Mouse (Mus musculus) cerebellum, adult 11 months (tissue): ENCODE results near the gene Fdxacb1.
A peak's percentile ranks its signal among the peaks of the same experiment; 100 is the strongest.

ENCODE experiments used
- DNase-seq: peaks from one replicate; pipeline ENCODE4 v3.0.0; 2022

The Fdxacb1 gene

DNA sequence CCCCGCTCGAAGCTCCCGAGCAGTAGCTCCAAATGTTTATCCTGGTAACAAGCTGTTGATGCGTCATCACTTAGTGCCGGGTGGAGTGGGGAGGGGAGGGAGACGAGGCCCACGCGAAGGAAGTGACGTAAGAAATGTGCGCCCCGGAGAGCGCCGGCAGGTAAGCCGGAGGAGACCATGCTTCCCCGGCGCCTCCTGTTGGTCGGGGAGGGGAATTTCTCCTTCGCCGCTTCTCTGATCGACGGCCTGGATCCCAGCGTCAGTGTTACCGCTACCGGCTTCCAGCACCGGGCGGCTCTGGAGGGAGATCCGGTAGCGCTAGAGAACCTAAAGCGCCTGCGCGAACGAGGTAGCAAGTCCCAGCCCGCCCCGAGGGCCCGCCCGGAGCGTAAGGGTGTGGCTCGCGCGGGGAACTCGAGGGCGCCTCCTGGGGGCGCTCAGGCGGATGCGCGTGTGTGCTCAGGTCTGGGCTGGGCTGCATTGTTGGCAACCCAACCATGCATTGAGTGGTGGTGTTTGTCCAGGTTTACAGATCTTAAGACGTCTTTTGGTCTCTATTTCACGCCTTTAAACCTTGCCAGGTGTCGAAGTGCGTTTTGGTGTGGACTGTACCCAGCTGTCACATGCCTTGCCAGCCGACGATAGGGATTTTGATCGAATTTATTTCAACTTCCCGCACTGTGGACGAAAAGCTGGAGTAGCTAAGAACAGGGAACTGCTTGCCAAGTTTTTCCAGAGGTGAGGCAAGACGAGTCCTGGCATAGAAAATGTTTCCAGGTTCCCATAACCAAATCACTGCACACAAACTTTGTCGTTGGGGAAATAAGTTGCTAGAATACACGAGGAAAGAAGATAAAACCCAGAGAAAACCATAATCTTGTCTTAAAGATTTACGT is at the start of gene Fdxacb1:
TSS of gene Fdxacb1 (plus strand) at position 130 of the 896 bp plus-strand sequence.
- peak; percentile 98 for DNase-seq

DNA sequence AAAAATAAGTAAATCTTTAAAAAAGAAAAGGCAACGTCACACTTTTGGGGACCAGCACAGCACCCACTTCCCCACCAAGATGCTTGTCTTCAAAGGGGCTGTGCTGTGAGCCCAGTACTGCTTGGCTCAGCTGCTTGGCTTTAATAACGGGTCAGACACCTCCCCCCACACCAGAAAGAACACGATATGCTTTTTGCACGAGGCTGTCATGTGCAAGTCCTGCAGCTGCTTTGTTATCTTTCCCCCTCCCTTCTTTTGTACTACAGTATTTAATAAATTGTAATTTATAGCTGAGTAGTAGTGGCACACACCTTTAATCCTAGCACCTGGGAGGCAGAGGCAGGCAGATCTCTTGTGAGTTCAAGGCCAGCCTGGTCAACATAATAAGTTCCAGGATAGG is 49.2 kb upstream of the Fdxacb1 start:
- no peak for DNase-seq

DNA sequence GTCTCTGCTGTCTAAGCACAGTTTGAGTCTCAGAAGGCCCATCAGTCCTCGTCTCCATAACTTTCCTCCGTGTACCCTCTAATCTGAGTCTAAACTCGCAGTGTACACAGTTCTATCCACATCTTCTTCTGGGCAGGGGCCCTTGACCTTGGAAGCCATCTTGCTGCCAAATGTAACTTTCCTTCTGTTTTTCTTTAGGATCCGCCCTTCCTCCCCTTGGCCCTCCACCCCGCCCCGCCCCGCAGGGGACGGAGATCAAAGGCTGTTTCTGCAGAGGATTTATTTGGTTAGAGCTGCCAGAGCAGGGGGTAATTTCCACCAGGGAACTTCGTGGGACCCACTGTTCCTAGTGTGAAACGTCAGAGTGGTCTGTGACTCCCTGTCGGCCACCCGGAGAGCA is 47.0 kb upstream of the Fdxacb1 start:
- DNase-seq = no peak

DNA sequence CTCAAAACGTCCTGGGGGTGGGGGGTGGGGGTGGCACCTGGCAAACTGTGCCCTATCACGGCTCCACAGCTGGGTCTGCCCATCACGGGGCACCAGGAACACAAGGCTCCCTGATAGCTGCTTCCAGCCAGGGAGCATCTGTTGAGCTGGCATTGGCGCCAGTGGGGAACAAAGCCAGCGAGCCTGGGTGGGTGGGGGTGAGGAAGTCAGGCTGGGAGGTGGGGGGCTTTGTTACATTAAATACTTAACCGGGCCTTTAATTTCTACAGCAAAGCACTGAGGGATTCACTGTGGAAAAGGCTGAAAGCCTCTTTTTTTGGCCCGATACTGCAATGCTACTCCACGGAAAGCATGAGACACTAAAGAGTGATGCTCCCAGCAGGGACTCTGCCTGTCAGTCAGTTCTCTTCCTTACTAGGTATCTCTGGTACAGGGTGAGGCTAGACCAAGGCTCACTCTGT is 45.6 kb upstream of the Fdxacb1 start:
- DNase-seq = no peak

DNA sequence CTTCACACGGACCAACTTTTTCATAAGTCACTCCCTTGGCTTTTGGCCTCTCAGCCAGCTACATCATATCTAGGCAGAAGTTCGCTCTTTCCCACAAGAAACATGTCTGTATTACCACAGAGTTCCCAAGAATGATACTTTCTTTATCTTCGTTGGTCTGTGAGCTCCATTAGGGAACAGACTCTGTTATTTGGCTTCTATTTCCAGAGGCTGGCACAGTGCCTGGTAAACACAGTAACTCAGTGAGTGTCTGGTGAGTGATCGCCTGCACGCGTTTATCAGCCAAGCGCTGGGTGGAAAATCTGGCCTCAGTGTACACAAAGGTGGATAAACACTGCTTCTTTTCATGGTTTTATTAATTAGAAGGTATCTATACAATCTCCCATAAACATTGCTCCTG is 44.6 kb upstream of the Fdxacb1 start:
- peak; percentile 83 for DNase-seq

DNA sequence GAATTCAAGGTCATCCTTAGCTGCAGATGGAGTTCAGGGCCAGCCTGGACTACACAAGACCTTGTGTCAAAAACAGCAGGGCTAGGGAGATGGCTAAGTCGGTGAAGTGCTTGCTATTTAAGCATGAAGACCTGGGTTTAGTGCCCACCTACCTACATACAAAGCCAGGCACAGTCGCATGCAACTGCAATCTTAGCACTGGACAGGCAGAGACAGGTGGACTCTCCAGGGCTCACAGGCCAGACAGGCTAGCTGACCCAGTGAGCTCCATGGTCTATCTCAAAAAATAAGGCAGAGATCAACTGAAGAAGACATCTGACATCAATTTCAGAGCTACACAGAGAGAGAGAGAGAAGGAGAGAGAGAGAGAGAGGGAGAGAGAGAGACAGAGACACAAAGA is 43.9 kb upstream of the Fdxacb1 start:
- DNase-seq = no peak

DNA sequence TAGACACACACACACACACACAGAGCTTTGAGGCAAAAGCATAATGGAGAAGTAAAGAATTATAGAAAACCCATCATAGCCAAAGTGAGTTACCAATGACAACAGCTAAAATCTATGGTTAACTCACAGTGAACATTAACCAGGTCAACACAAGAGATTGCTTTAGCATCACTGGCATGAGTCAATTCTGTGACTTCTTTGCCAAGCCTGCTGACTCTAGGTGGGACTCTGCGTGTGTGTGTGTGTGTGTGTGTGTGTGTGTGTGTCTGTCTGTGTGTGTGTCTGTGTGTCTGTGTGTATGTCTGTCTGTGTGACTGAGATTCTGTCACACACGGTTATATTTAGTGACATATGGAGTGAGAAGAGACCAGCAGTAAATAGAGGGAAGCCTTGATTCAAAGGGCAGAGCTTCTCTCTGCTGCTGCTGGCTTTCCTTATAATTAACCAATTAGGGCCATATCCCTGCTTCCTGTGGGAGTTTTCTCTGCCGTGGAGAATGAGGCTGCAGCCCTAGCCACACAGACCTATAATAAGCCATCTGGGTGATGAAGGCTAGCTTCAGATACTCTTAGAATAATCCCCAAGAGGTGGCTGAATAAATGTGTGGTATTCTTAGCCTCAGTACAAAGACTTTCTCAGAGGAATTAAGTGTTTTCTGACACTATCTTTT is 43.2 kb upstream of the Fdxacb1 start:
- no peak for DNase-seq

DNA sequence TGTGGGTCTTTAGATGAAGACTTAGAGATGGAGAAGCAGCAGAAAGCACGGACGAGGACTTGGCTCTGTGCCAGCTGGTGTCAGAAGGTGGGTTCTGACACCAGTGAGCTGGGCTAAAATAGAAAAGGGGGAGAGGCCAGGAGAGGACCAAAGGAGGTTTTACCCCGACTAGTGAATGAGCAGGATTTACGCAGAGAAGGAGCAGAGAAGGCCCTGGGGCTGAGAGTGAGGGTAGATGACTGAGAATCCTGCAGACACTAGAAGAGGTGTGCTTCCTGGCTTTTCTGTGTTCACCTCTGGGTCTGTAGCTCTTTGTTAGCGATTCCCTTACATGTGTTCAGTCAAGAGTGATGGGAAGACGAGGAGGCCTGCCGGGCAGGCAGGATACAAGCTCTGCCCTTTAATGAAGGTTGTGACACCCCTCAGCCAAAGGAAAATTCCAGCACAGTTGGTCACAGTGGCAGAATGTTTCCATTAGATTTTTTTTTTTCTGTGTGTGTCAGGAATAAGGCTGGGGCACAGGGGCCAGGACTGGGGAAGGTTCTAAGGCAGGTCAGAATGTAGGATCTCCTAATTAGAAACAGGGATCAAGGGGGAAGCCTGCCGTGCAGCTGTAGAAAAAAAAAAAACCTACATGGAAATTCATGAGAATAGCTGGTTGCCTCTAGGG is 42.0 kb upstream of the Fdxacb1 start:
- DNase-seq = no peak

DNA sequence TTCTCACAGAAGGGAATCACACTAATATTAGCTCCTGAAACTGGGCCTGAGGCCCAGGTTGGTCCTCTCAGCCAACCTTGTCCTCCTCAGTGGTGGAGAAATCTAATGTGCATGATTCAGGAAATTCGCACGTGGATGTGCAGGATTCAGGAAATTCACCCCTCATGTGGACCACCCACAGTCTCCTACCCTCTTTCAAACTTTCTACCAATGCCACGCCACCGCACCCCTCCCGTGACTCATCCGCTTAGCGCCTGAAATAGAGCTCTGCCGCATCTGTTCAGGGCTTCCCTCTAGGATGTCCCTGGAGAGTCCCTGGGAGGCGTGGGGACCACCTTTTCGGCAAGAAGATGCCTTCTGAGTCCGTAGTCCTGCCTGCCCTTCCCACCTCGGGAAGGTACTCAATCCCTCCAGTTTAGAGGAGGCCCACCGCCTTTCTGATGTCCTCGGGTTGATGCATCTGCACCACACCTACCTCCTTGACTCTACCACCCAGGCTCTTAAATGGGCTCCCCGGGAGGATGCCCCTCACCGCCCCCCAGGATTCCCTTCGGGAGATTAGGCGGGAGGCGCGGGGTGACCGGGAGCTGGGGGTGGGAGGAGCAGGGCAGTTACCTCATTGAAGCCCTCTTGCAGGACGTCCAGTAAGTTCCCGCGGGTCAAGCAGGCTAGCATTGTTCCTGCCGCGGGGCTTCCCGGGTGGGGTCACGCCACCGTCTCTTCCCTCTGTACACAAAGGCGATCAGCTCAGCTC is 40.7 kb upstream of the Fdxacb1 start:
- peak; percentile 53 for DNase-seq

DNA sequence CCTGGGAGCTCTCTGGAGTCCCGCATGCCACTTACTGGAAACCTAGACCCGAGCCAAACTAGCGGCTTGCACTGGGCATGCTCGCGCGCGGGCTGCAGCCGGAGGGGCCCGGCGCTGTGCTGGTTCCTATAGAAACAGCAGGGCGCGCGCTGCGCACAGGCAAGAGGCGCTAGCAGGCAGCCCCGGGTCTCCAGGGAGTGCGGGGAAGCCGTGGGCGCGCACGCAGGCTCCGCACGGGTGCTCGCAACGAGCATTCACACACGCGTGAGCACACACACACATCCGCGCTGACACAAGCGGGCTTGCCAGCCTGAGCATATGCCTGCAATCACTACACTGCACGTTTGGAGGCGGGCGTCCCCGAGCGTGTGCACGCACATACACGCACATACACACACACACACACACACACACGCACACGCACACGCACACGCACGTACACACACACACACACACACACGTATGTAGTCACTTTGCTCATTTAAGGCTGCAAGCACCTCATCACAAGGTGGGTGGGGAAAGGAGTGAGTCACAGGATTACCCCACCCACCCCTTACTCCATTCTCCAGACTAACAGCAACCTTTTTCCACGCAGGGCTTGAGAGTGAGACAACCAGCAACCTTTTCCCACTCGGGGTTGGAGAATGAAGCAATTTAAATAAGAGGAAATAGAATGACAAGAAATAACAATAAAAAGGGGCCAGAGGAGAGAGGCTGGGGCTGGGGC is 39.9 kb upstream of the Fdxacb1 start:
- peak; percentile 79 for DNase-seq

DNA sequence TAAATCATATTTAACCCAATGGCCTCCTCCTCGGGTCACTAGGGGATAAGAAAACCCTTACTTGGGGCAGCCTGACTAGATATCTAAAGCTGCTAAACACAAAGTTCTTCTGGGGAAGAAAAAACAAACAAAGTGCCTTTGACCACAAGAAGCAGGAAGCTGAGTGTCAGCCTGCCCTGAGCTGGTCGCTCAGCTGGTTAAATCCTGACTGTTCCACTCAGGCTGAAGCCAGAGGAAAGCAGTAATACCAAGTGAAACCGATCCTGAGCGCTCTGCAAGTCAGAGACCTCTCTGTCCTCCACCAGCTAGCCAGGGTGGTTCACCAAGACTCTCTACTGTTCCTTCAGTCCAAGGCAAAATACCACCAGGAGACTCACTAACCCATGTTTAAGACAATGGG is 38.4 kb upstream of the Fdxacb1 start:
- DNase-seq = no peak

DNA sequence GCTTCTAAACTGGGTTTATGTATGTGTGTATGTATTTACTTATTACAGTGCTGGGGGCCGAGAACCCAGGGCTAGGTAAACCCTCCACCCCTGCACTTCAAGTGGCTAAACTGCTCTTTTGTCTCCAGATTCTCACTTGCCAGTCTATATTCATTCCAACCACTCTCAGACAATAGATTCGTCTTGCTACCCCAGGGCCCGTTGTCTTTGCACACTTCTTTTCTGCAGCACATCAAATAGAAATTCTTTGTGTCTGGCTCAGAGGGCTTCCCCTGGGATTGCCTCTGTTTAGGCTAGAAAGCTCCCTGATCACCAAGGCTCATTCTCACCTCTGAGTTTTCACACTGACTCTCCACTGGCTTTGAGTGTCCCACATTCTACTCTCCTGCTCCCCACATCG is 35.5 kb upstream of the Fdxacb1 start:
- no peak for DNase-seq

DNA sequence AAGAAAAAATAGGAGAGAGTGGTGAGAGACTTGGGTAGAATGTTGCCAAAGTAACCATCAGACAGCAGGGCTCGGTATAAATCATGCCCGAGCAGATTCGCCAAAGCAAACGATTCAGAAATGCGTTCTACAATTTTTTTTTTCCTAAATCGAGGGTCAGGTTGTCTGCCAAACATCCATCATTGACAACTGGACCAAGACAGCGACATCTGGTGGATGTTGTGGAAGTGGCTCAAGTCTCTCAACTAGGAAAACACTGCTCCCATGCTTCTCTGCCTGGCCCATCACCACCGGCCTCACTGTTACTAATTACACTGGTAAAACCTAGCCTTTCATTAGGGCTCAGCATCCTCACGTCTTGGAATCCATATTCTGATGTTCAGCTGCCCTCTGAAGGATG is 33.0 kb upstream of the Fdxacb1 start:
- peak; percentile 63 for DNase-seq

DNA sequence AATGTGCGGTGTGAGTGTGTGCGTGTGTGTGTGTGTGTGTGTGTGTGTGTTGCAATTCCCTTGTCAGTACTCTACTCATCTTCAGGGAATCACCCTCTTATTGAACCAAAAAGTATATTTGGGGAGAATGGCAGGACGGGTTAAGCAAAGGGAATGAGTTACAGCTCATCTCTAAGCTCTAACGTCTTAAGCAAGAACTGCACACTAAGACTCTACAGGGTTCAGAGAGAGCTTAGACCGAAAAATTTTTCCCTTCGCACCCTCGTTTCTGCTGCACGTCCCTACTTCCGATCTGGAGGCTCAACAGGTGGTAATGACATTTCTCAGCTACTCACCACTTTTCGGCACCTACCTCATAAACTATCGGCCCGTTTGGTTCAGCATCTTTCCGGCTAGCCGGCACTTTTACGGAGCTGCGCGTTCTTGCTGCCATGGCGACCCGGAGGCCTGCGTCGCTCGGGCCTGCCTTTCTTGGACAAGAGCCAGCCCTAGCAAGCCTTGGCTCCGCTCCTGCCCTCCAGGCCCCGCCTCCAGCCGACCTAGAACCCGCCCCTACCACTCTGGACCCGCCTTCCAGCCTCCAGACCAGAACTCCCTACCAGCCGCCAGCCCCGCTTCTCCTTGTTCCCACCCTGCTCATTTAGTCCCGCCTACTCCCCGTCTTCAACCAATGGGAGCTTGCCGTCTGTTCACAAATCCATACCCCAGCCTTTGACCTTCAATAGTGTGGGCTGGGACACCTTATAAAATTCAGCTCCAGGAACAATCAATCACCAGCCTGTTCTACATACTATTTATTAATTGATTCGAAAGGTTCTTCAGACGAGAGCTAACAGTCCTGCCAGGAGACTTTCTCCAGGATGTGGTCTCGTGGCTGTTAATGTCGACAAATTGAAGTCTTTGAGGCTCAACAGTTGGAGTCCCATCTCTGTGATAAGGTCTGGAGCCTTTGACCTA is 28.8 kb upstream of the Fdxacb1 start, which contains the start of gene Dixdc1:
TSS of gene Dixdc1 (minus strand) at position 604 of the 957 bp plus-strand sequence.
- DNase-seq = peak; percentile 81

DNA sequence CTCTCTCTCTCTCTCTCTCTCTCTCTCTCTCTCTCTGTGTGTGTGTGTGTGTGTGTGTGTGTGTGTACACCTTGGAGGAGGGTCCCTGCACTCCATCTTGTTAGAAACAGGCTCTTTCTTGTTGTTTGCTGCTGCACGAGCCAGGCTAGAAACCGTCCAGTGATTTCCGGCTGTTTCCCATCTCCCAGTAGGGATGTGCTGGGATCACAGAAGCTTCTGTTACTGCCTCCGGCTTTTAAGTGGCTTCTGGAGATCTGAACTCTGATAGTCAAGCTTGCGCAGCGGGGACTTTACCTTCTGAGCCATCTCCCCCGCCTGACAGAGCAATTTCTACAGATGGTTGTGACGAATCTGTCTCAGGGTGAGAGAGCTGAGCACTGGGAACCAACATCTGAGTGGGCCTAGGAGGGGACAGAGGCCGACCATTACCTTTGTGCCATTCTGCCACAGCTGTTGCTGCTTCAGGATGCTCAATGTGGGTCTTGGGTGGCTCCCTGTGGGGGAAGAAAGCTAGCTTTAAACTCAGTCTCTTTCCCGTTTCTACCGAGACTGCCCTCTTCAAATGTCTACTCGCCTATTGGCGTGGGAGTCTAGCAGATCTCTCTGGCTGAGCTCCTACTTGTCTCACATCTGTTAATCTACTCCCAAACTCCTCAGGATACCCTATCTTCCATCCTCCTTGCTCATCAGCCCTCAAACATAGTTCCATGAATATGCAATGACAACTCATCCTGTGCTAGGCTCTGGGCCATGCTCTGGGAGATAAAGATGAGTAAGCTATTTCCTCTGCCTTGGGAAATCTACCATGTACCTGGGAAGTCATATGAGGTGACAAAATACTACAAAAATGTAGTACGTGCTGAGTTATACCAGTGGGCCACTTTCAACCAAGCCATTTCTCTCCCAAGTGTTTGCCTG is 26.9 kb upstream of the Fdxacb1 start:
- no peak for DNase-seq

DNA sequence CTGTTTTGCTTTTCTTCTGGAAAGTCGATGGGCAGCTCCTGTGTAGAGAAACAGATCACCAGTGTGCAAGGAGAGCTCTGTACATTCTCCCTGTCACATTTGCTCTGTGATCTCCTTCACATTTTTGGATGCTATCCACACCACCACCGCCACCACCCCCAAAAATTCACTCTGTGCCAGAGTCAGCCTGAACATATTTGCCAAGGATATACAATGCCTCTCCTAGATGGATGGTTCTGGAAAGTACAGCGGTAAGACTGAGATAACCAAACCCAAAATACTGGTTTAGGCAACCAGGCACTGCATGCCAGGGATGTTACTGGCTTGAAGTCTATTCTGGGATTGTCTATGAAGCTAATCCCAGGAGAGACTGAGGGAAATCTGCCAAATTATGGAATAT is 25.8 kb upstream of the Fdxacb1 start:
- no peak for DNase-seq

DNA sequence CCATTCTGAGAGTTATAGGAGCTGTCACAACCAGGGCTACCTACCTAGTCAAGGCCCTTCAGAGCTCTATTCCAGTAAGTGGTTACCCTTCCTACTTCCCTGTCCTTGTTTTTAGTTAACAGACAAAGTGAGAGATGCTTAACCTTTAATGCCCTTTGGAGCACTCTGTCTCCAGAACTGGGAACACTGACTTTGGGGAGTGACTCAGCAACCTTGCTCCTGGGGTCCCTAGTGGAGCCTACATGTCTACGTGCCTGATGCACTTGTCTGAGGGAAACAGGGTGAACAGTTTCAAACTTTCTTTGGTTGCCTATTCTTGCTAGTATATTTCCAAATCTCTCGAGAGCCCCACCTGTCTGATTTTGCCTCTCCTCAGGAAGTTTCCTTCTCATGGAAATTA is 25.3 kb upstream of the Fdxacb1 start:
- no peak for DNase-seq

DNA sequence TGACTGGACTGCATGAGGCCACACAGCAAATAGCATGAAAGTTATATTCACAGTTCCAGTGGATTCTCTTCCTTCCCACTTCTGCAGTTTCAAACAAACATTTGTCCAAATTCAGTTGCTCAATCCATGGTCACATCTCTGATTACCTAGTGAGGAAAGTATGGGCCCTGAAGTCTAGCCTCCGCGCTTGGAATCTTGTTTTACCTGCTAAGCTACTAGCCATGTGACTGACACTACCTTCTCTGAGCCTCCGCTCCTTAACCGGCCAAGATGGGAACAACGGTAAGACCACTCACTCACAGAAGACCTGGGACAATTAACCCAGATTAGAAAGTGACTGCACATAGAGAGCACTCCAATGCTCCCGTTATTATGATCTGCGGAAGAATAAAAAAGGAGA is 22.2 kb upstream of the Fdxacb1 start:
- no peak for DNase-seq

DNA sequence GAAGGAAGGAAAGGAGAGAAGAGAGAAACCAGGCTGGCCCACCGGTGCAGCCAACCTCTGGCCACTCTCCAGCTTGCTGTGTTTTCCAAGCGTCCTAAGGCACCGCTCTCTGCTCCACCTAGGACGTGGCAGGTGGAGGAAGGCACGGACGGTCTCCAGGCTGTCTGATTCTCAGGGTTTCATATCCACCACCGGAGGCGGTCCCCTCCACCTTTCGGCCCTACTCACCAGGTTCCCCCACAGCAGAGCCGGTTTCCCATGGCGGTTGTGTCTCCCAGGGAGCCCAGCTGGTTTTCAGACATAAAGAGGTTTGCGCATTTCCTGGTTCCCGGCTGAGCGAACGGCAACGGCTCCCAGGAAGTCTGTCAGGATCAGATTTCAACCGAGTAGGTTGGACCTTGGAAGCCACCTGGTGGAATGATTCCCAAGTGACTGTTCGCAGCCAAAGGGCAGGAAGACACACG is 21.8 kb upstream of the Fdxacb1 start, which contains the start of gene 2310030G06Rik:
TSS of gene 2310030G06Rik (minus strand) at position 323 of the 464 bp plus-strand sequence.
- DNase-seq = no peak

DNA sequence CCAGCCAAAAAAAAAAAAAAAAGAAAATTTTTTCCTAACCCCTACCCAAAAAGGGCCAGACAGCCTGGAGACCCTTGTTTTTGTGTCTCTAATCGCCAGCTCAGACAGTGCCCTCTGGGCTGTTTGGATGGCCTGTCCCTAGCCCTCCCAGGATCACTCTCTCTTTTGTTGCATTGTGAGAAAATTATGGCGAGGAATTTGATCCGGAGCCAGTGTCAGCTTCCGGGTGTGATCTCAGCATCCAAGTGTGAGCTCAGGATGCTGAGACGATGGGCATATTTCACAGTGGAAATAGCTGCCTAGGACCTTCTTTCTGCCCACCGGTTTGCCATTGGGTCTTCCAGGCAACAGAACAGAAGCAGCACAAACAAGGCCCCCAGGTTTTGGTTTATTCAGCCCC is 17.3 kb upstream of the Fdxacb1 start:
- no peak for DNase-seq
